Mouse (Mus musculus): ENCODE data around the gene Gm21719.
"Not testable (repeated sequence)": the region's sequence is repeated elsewhere in the genome, so short reads cannot be mapped to it uniquely, and the experiment has no call there.

The Gm21719 gene

GRCm38 (mm10) chrY:6682772-6683171 lies at the start of gene Gm21719:
Gene Gm21719 (minus strand): TSS chrY:6682872.
- DNase-seq, result not testable (repeated sequence)

All from thymus, postnatal 4 days (tissue).